Mouse (Mus musculus) induced T-regulatory cell, adult 2 months (primary cell): ENCODE measurements at regions not wholly inside any gene's neighbourhood (a gene's known extent, or its start where the extent isn't known, plus 50 kb on each side); places are given as distances from the start of the nearest gene placed in this dataset.

Experiments used
- DNase-seq: peaks from one replicate; pipeline ENCODE4 v3.0.0-alpha.2; 2012; ENCODE audit warnings: low read depth

- DNase-seq, result peak; percentile 81
These were observed 62.8 kb upstream of the Las1l start for GRCm38 (mm10) chrX:96019556-96019955.

DNA sequence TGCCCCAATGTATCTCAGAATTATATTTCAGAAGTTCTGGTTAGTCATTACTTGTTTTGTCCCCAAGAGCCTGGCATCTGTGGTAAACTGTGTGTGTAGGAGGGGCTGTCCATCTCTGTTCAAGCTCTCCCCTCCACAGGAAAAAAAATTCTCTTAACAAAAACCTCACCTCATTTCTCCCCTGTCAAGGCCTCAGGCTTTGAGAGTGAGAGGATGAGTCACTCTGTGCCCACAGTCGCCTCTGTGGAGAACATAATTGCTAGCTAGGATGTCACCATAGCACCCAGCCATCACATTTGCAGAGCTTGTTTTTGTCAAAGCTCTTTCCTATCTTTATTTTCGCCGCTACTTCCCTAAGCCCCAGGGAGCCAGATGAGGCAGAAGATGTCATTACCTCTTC is 63.6 kb upstream of the Las1l start:
- peak; percentile 46 for DNase-seq

DNA sequence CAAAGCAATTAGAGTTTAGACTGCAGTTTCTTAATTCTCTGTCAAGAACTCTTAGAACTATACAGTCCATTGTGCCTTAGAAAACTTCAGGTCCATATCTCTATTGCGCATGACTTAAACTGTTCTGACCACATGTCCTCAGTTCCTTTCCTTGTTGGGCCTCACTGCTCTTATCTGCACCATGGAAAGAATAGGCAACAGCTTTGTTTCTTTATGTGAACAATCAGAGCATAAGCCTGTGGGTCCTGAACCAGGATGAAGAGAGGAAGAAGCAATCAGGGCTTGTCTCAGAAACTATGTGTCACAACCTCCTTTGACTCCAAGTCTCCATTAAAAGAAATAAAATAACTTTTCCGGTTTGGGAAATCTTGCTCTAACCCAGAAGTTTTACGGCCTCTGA is 68.6 kb upstream of the Las1l start:
- no peak for DNase-seq

- peak; percentile 68 for DNase-seq
These were observed 69.1 kb upstream of the Las1l start for GRCm38 (mm10) chrX:96025876-96026275.

GRCm38 (mm10) chrX:96031591-96031990 is 64.3 kb upstream of the Msn start:
- no peak for DNase-seq

DNA sequence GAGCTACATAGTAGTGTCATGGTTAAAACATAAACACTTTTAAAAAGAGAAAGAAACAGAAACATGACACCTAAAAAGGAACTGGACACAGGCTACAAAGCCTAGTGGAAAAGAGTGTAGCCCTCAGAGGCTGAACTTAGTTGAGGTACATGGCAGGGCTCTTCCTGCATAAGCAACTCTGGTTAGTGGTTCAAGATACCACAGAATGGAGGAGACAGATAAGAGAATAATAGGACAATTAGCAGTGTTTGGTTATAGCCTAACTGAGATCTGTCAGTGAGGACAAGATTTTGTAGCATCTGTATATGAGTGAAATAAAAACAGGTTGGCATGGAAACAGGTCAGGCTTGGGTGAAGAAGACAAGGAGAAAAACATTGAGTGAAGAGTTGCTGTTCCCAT is 60.5 kb upstream of the Msn start:
- DNase-seq, result no peak

DNA sequence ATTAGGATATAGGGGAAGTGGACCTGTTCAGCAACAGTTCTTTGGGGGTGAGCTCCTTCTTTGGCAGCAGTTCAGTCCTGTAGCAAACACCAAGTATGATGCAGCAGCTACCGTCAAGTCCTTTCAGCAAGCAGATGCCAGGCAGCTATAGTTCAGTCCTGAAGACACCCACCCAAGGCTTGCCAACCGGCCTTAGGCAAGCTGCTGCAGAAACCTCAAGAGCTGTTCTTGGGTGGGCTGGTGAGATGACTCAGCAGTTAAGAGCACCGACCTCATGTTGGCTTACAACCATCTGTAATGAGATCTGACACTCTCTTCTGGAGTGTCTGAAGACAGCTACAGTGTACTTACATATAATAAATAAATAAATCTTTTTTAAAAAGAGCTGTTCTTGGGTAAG is 53.6 kb upstream of the Msn start:
- no peak for DNase-seq
